10 mouse cellular contexts compared by ENCODE assay signal in the genomic region with DNA sequence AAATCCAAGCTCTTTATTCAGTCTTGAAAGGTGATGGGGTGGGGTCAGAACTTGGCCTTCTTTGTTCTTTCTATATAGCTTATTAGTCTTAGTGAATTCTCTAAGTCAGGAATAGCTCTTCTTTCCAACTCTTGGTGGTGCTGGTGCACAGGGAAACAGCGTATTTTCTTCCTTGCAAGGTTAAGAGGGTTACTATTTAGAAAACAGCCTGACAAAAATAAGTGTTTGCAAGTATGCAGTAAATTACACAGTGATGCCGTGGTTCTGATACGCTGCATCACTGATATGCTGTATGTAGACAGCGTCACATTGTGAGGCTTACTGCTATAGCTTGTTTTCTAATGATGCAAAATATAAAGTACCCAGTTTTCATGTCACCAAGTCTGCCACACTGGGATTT.
DNase-seq lines count a peak whose midpoint lies in the region; ATAC-seq and TF ChIP-seq lines count a peak whose summit lies in the region.
"Had no signal": no experiment of that assay in that cellular context is flagged by ENCODE, and none has a peak within 500 bp of the region (broad histone marks: within the 10 kb centered on the region; RNA-seq: fewer than 3 reads in every experiment).

No protein-coding gene starts in this region.

- H3K4me2 ChIP-seq in CH12.LX (ENCODE audit: insufficient read depth, low read depth, poor library complexity, severe bottlenecking): no peak overlapping the region
- H3K4me2 ChIP-seq in forebrain, postnatal 0 days (ENCODE audit: low read depth): no peak overlapping the region

- H3K4me3 ChIP-seq in left cerebral cortex, adult 2 months: no peak overlapping the region
- no peak overlapping the region for H3K4me3 ChIP-seq in CH12.LX (replicated peaks in 1 of 3; ENCODE audit: low read depth in 2 of 3, low read length in 2 of 3, poor library complexity in 1 of 3)
- H3K4me3 ChIP-seq in forebrain, postnatal 0 days (ENCODE audit: low read depth, low read length): no peak overlapping the region
- H3K4me3 ChIP-seq: erythroblast, embryonic 14.5 days had no signal

- dilution Hi-C loops in CH12.LX (cut with MboI; ENCODE audit: extremely low pct_ligation_motif_present, extremely low pct_unique_long_range_greater_than_20kb, low sequenced_read_pairs): no loop called here

- DNase-seq in frontal cortex, postnatal 25 days (ENCODE audit: low spot score in 2 of 2): no peak
- no peak for DNase-seq in left cerebral cortex, adult 2 months (ENCODE audit: extremely low spot score in 1 of 2, low spot score in 2 of 2)
- DNase-seq in left cerebral cortex, adult 11 months (ENCODE audit: low spot score): no peak
- no peak for DNase-seq in CH12.LX (ENCODE audit: extremely low read depth)
- peak; percentile 81 for DNase-seq in forebrain, postnatal 0 days
- DNase-seq in adrenal gland, postnatal 25 days: no peak

- no peaks in the 10 kb centered on the region for H3K36me3 ChIP-seq in CH12.LX (replicated peaks in 1 of 2; ENCODE audit: control insufficient read depth in 1 of 2, insufficient read depth in 1 of 2, low read length in 1 of 2)
- no peaks in the 10 kb centered on the region for H3K36me3 ChIP-seq in forebrain, postnatal 0 days (ENCODE audit: insufficient read depth)

- TF ChIP-seq CTCF in left cerebral cortex, adult 2 months (IDR thresholded peaks at IDR 0.05): peak; percentile 55
- TF ChIP-seq CTCF in CH12.LX (conservative IDR thresholded peaks at IDR 0.05 in 1 of 2, IDR thresholded peaks at IDR 0.05 in 1 of 2; ENCODE audit: low read depth in 2 of 2, low read length in 2 of 2): peak in 1 of 2 experiments; percentile 52; a peak in 2 of 4 replicates
- peak; percentile 68 for TF ChIP-seq CTCF in forebrain, postnatal 0 days (IDR thresholded peaks at IDR 0.05; ENCODE audit: low read depth)

- ATAC-seq in frontal cortex, adult (ENCODE audit: low TSS enrichment): peak; percentile 59; the same call in 1 of the 2 replicates
- ATAC-seq in forebrain, postnatal 0 days: peak; percentile 64
- ATAC-seq in granulocyte monocyte progenitor cell, adult 5-6 weeks (replicated peaks; ENCODE audit: poor library complexity, severe bottlenecking): no peak

- H3K79me2 ChIP-seq in CH12.LX (replicated peaks; ENCODE audit: control insufficient read depth, extremely low read depth, insufficient read depth, poor library complexity, severe bottlenecking): no peaks in the 10 kb centered on the region

- in situ Hi-C loops in CH12.LX (cut with MboI; ENCODE audit: low pct_ligation_motif_present, low pct_unique_long_range_greater_than_20kb, low sequenced_read_pairs): no loop called here

- no peak for TF ChIP-seq EP300 in CH12.LX (IDR thresholded peaks at IDR 0.05; ENCODE audit: low read length)

- H3K9ac ChIP-seq in CH12.LX (ENCODE audit: insufficient read depth, low read depth): no peak overlapping the region
- H3K9ac ChIP-seq in forebrain, postnatal 0 days: no peak overlapping the region
- H3K9ac ChIP-seq: liver, embryonic 14.5 days had no signal

- peak; percentile 68 for TF ChIP-seq RAD21 in CH12.LX (IDR thresholded peaks at IDR 0.05; ENCODE audit: low read depth, low read length)

- peaks cover 0 to 4% of the 10 kb centered on the region in 2 experiments; a peak in 1 of 4 replicates for H3K4me1 ChIP-seq in CH12.LX (ENCODE audit: control insufficient read depth in 1 of 2, insufficient read depth in 2 of 2)
- no peaks in the 10 kb centered on the region for H3K4me1 ChIP-seq in forebrain, postnatal 0 days (ENCODE audit: insufficient read depth)

- no peak for TF ChIP-seq POLR2A in CH12.LX (IDR thresholded peaks at IDR 0.05; ENCODE audit: low read depth, low read length)

- H3K27me3 ChIP-seq in CH12.LX (replicated peaks): no peaks in the 10 kb centered on the region
- H3K27me3 ChIP-seq in forebrain, postnatal 0 days (ENCODE audit: insufficient read depth, low read length): no peaks in the 10 kb centered on the region

- intact Hi-C loops in left cerebral cortex, adult 2 months (cut with DNase I): loop anchor here (5.0 kb wide), 1 partner anchor 152 kb away; no protein-coding TSS in a partner anchor

- H3K27ac ChIP-seq in left cerebral cortex, adult 2 months: no peak overlapping the region
- H3K27ac ChIP-seq in CH12.LX (ENCODE audit: insufficient read depth, low read depth): no peak overlapping the region
- H3K27ac ChIP-seq in forebrain, postnatal 0 days (ENCODE audit: low read depth, low read length): no peak overlapping the region
- H3K27ac ChIP-seq: liver, embryonic 14.5 days had no signal

- no peaks in the 10 kb centered on the region for H3K9me3 ChIP-seq in CH12.LX (replicated peaks; ENCODE audit: low read length)
- H3K9me3 ChIP-seq in forebrain, postnatal 0 days (ENCODE audit: low read length): no peaks in the 10 kb centered on the region

- WGBS in forebrain, postnatal 0 days: 64% methylated on average over 4 of the region's 4 CpGs

TF ChIP-seq in CH12.LX, 34 proteins besides CTCF, POLR2A, EP300 and RAD21:
- TF ChIP-seq ZC3H11A (IDR thresholded peaks at IDR 0.05; ENCODE audit: low read depth, low read length) (no peak), MAX (IDR thresholded peaks at IDR 0.05; ENCODE audit: low read length) (no peak), SMC3 (IDR thresholded peaks at IDR 0.05; ENCODE audit: low read depth, low read length) (peak; percentile 38; the same call in 1 of the 2 replicates)
